Mouse (Mus musculus) megakaryocyte, embryonic 14.5 days (primary cell): ENCODE measurements around the gene Flrt2.

Experiments used
- FLI1 ChIP-seq: IDR thresholded peaks from 2 replicates; pipeline ENCODE4 v1.6.1; 2012; ENCODE audit warnings: low read length, inconsistent platforms, mixed read lengths
- GATA1 ChIP-seq: IDR thresholded peaks from 3 replicates; pipeline ENCODE4 v1.6.1; 2012; ENCODE audit warnings: mixed read lengths, low read length, inconsistent platforms, borderline replicate concordance

GRCm38 (mm10) chr12:95723265-95723664, 31.2 kb downstream of the Flrt2 start:
- TF ChIP-seq GATA1 = no peak
- no peak for TF ChIP-seq FLI1
